Mouse (Mus musculus) right cerebral cortex, adult 18-20 months (tissue): ENCODE measurements around the gene Mmel1.

ENCODE experiments used
- DNase-seq: peaks from one replicate; pipeline ENCODE4 v3.0.0; 2022; ENCODE audit warnings: mixed read lengths

Mmel1 gene

DNA sequence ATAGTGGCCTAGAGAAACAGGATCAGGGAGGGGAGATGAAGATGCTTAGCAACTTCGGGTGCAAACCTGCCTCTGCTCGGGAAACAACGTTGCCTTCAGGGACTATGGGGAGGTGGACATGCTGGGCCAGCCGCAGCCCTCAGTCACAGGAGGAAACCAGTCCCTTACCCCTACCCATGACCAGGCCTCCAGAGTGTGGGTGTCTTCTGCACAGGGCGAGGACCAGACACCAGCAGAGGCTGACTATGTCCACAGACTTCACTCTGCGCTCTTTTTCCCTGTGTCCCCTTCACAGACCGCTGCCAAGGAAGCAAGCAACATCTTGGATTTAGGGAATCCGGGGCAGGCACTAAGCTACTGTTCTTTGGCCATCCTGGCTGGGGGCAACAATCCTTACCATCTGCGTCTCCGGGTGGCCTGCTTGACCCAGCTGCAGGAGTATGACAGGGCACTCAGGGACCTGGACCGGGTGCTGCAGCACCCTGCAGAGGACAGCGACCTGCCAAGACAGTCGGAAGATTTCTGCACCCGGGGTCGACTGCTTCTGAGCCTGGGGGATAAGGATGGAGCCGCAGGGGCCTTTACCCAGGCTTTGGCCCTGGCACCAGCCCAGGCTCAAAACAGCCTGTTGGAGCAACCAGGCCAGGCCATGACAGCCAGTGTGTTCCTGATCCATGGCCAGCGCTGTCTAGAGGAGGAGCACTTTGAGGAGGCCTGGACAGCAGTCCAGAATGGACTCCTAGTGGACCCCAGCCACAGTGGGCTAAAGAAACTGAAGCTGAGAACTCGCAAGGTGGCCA lies 4.2 kb upstream of the Mmel1 start:
- DNase-seq = no peak

DNA sequence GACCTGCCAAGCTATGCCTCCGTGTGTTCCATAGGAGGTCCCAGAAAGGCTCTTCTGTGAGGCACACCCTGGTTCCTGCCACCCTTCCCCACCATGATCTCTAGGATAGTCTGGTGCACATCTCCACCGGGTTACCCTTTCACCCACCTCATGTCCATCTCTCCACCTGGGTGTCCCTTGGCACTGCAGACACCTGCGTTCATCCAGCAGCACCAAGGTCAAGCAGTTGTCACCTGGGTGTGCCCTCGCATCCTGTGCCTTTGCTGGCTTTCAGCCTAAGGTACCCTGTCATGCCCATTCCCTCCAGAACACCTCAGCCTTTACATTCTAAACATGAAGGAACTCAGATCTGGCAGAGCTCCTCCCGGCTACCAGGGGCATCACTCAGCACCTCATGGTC lies 3.0 kb upstream of the Mmel1 start:
- no peak for DNase-seq

DNA sequence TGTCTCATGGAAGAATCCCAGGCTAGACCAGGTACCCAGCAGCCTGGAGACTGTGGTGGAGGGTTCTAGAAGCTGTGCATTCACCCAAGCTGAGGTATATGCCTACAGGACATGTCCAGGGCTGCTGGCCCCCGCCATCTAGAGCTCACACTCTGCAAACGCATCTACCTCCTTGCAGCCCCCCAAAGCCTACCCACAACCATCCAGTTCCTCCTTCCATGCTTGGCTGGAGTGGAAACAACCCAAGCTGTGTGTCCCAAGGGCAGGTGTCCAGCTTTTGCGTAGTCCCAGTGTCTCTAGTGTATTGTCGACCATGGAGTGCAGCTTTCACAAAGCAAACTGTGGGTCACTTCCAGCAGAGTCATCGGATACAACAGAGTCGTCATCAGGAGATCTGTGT lies 2.1 kb upstream of the Mmel1 start:
- DNase-seq = no peak

DNA sequence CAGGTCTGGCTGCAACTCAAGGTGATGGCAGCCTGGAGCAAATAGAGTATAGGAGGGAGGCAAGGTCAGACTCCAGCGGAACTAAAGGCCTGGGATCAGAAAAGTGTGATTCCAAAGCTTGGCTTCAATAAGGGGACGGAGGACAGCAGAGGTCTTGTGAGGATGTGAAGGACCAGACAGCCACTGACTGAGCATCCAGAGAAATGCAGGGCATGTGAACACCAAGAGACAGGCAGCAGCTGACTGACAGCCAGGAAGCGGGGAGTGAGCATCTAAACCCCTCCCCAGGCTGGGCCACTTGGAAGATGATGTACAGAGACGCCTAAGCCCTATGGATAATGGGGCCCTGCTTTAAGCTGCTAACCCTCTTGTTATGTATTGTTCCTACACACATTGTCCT lies 1.3 kb downstream of the Mmel1 start:
- DNase-seq = no peak

DNA sequence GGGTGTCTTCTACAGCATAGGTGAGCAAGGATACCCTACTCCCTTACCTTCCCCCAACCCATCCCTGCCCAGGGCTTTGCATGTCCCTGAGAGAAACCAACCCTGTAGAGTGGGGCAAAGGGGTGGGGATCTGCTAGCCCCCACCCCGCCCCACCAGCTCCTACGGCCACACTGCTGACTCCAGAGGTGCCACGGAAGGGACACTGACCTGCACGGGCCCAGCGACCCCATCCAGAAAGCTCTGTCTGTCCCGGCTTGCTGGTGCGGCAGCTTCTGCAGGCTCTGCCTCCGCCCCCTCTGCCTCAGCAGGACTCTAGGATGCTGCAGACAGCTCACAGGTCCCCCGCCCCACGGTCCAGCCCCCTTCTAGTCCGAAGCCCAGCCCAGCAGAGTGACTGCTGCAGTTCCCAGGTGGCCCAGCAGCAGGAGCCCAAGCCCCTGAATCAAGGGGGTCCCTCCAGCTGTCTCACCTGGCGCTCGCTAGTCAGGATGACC lies 2.4 kb downstream of the Mmel1 start:
- DNase-seq = no peak

DNA sequence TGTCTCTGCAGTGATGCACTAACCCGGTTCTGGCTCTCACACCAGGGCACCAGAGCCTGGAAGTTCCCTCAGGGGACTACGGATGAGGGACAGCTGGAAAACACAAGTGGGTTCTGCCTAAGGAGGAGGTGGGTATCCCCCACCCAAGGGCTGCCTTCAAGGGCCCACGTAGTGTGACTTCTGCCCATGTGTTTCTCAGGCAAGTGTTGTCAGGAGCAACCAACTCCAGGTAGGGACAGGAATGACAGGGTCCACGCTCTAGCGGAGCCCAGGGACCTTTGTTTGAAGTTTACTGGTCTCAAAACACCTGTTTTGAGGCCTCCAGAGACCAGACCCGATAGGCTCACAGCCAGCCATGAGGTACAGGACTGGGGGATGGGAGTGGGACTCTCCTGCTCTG lies 3.8 kb downstream of the Mmel1 start:
- no peak for DNase-seq

DNA sequence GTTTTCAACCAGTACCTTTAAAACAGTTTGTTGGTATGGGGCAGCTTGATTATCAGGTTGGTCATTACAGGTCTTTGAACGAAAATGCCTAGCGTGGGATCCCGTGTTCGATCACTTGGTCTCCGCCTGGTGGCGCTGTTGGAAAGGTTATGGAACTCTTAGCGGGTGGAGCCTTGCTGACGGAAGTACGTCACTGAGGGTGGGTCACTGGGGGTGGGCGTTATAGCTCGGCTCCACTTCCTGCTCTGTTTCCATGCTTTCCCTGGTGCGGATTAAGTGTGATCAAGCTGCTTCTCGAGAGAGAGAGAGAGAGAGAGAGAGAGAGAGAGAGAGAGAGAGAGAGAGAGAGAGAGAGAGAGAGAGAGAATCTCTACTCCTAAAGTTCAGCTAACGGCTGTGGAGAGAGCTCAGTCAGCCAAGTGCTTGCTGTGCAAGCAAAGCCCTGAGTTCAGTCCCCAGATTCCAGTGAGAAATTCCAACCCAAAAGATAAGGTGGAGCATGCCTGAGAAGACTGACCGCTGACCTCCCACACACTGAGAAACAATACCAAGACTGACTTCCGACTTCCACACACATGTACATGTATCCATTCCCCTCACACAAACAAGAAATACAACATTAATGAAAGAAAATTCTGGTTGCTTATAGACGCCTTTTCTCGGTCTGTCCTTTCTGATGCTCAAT lies 8.6 kb downstream of the Mmel1 start:
- DNase-seq = peak; percentile 92

DNA sequence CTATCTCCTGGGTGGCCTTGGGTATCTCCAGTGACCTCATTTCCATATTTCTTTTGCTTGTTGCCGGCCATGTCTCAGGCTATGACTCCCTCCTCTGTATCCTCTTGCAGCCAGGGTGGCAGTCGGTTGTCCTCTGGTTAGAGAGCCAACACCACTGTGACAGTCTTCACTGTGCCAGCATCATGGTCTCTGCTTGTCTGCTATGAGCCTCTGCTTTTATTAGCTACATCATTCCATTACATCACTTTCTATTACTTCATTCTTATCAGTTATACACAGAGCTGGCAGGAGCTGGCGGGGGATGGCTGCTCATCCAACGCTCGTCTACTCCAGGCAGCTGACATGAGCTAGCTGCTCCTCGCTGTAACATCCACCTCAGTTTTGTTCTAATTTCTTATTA lies 11.3 kb downstream of the Mmel1 start:
- no peak for DNase-seq

DNA sequence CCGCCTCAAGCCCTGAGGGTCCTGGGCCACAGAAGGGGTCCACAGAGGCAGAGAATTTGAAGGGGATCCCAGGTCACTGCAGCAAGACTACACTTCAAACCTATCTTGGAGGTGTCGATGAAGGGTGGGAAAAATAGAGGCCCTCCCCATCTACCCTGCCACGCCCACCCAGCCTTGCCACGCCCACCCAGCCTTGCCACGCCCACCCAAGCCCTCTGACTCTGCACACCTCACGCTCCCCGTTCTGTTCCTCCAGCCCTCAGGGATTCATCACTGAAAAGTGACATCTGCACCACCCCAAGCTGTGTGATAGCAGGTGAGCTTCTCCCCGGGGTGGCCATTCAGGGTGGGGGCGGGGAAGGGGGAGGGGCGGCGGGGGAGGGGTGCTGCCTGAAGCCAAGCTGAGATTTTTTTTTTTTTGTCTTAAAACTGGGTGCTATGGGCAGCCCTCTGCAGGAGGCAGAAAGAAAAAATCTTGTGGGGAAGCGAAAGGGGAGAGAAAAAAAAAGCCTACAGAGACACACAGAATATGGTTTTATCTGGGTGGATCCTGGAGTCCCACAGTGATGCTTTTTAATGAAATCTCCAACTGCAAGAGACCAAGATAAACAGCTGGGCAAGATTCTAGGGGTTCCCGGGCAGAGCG lies 12.8 kb downstream of the Mmel1 start:
- no peak for DNase-seq

DNA sequence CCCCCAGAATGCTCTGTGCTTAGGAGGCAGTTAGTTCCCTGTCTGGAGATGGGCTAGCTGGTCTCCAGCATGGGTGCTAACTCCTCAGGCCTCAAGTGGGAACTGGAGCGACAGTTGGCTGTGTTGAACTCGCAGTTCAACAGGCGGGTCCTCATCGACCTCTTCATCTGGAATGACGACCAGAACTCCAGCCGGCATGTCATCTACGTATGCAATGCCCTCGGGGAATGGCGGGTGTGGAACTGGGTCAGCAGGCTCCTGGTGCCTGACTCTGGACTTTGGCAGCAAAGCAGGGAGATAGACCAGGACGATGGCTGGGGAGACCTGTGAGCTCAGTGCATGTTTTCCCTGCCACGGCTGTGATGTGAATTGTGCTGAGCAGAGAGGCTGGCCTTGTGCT lies 16.0 kb downstream of the Mmel1 start:
- no peak for DNase-seq

DNA sequence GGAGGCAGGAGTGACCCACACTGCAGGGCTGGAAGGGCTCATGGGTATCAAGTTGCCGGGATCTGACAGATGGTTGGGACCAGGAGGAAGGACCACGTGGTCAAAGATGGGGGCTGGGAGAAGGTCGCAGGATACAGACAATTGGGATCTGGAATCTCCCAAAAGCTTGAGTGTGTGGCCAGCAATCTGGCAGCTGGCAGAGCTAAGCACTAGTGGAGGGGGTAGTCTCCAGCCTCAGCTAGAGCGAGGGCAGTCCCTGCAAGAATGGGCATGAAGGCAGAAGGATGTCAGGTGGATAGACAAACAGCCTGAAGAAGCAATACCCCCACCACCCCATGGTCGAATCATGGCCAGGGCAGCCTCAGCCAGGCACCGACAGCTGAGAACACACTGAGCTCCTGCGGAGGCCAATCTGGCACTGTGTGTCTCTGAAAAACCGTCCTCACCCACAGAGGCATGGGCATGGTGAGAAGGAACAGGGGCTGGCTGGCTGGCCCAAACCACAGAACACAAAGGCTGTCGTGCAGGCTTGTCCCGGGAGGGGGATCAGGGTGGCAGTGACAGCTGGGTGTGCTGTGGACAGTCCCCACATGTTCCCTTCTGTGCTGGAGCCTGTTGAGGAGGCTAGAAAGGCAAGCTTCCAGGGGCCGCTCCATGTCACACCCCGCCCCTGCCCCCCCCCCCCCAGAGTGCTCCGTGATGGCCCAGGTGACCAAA lies 17.6 kb downstream of the Mmel1 start:
- no peak for DNase-seq

DNA sequence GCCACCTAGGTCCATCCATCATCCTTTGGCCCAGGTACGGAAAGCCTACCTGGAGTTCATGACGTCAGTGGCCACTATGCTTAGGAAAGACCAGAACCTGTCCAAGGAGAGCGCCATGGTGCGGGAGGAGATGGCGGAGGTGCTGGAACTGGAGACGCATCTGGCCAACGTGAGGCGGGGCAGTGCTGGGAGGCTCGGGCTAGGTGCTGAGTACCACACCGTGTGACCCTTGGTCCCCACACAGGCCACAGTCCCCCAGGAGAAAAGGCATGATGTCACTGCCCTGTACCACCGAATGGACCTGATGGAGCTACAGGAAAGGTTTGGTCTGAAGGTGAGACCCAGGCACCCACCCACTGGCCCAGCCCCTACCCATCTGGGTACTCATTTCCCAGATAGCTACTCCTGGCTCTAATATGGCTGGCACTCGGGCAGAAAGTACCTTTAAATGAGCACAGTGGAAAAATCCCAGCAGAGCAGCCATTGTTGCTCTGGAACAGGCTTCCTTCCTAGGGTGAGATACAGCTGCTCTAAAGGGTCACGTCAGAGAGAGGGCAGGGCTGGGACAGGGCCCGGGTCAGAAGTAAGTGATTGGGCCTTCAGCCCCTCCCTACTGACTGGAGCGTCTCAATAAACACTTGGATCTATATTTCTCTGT lies 18.3 kb downstream of the Mmel1 start:
- DNase-seq = no peak

DNA sequence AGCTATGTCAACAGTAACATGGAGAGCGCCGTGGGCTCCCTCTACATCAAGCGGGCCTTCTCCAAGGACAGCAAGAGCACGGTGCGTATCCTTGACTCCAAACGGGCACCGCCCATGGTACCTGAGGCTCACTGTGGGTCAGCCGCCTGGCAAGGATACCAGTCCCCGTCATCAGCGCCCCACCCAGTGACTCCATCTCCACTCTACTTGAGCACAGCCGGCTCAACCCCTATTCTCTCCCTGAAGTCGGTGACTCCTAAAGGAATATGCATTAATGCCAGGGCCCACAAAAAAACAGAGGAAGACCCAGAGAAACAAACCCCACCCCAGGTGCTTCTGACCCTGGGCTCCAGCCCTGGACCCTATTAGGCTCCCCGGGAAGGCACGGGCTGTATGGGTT lies 21.5 kb downstream of the Mmel1 start:
- DNase-seq = no peak

DNA sequence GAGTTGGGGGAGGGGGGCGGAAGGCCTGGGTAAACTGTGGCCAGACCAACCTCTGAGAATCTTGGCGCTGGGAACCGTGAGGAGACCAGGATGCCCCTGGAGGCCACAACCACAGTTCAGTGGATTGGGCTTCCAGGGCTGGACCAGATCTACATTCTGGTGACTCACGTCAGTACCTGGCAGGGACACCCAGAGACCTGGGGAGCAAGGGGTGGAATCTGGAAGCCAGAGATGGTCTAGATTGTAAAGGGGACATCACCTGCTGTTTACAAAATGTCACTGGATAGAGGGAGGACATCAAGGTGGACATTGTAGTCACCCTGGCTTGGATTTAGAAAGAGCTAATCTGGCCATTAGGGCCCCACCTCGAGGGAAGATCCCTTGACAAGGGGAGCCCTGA lies 26.2 kb downstream of the Mmel1 start:
- DNase-seq = no peak

DNA sequence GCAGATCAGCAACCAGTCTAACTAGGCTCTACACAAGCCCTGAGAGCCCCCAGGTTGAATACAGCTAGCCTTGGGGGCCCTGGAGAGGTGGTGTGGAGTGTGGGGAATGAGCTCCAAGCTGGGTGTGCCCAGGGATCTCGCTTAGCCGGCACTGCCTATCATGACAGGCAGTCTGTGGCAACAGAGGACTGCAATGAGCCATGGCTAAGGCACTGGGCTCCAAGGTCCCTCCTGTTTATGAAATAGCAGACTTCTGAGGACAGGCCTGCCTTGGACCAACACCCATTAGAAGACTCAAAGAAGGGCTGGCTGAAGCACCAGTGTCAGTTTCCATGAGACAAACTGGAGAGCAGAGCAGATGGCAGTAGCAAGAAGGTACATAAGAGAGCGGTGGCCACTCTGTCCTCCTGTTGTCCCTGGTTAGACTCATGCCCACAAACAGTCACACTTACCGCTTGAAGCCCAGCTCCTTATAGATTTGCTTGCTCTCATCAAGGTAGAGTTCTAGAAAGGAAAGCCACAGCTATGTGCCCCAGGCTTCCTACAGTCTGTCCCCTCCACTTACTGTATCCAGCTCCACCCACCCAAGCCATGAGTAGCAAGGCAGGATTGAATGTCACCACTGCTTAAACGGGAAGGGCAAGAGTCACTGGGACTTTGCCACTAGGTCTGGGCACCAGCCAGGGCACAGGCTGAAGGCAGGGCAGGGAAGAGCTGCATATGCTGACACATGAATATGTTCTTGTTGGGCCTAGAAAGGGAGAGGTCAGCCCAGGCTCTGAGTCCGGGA lies 28.5 kb downstream of the Mmel1 start:
- DNase-seq = no peak

DNA sequence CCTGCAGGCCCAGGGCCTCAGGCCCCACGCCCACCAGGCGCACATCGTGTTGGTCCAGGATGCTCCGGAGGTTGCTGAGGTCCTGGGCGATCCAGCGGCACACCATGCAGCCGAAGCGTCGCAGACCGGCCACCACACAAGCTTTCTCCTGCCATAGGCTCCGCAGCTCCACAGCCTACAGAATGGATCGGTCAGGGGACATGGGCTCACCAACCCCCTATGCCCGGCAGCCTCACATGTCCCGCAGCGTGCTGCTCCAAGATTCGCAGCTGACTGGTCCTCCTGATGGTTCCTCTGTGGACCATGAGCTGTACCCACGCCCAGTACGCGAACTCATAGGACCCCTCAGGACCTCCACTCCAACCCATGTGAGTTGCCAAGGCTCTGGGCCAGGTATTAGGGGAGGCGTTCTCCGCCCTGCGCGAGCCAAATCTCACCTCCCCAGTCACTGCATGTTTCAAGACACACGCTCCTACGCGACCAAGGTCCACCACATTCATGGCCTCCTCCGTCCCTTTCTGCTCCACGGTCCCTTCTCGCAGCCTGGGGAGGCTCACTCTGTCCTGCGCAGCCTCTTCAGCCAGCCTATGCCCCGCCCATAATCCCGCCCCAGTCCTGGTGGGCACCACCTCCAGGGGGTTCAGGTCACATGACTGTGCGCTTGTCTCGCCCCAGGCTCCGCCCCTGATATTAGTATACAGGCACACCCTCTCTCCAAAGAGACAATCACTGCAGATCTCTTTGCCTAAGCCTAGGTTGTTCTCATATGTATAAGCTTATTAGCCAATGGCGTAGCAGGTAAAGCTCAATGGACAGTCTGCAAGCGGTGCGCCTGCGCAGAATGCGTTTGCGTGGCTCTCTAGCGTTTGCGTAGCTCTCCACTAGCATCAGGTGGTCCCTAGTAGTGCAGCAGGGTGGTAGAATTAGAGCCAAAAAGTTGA lies 29.4 kb downstream of the Mmel1 start, which contains the start of gene Fam213b:
Gene Fam213b (minus strand): TSS at position 630 of the 941 bp plus-strand sequence.
- DNase-seq = peak; percentile 86

DNA sequence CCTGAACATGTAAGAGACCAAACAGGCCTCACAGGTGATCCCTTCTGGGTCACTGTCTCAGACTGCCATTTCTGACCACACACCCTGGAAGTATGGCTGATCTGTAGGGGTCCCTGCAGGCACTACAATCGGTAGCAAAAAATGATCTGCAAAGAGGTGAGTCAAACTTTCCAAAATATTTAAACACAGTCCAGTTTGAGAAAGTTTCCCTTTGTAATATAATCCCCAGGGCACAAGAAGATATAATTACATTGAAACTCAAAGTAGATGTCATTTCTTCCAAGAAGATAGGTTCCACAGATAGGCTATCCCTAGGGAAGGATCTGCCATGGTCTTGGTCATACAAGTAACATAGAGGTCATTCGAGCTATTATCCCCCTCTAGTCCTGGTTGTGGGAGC lies 33.0 kb downstream of the Mmel1 start:
- no peak for DNase-seq

DNA sequence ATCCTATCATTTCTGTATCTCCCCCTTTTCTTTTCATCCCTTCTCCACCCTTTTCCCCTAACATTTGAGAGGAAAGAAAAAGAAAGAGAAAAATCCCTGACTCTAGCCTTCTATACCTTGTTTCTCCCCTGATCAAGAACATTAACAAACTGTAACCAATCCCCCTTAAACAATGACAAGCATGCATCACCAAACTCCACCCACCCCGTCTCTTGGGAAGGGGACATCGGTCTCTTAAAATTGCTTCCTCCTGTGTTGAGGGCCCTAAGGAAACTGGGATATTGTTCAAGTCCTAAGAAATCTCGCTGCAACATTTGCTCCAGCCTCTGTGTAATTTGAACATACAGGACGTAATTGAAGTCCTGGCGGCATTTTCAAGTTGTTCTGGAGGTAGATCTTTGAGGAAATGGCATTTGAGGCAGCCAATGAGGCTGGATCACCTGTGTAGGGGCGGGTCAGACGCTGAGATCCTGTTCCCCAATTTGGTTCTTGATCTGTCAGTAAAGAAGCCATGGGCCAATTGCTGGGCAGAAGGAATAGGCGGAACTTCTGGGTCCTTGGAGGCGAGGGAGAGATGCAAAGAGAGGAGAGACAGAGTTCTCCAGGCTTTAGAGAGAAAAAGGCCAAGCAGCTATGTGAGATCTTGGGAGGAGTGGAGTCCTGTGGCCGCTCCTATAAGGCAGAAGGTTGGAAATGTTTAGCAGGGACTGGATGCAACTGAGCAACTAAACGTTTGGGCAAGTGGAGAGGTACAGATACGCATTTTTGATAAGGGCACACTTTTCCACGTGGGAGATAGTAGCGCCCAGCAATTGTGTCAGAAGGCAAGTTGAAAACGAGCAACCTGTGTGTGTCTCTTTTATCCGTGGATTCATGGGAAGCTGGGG lies 35.0 kb downstream of the Mmel1 start:
- DNase-seq = peak; percentile 89

DNA sequence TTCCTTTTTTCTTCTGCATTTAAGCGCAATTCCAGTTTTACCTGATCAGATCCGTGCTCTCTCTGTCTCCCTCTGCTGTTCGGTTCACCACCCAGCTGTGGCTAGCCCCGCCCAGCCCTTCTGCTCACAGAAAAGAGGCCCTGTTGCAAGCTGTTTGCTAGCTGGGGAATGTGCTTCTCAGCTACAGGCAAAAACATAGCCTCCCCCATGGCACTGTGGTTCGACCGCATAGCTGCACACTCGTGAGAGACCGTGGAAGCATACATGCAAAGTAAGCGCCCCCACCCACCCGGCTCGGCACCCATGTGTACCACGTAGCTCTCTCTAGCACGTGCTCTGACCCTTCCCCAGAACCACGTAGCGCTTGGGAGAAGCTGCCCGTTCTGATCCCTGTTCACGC lies 38.4 kb downstream of the Mmel1 start:
- DNase-seq = peak; percentile 69

DNA sequence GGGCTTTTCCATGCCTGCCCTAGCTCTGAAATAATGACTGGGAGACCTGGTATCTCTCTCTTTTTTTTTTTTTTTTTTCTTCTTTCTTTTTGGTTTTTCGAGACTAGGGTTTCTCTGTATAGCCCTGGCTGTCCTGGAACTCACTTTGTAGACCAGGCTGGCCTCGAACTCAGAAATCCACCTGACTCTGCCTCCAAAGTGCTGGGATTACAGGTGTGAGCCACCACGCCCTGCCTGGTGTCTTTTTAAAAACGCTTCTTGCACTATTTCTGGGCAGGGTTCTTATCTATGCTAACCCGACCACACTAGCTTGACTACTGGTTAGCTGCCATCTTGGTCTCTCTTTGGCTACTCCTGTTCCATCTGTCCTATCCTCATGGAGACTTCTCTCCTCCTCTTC lies 39.1 kb downstream of the Mmel1 start:
- DNase-seq = no peak
